Mouse (Mus musculus) G1E (cell line): ENCODE measurements at regions not wholly inside any gene's neighbourhood (a gene's known extent, or its start where the extent isn't known, plus 50 kb on each side); places are given as distances from the start of the nearest gene placed in this dataset.

ENCODE experiments used
- CTCF ChIP-seq: IDR thresholded peaks from 2 replicates; pipeline ENCODE4 v1.5.1; 2012; ENCODE audit warnings: low read depth, low read length, inconsistent platforms, mixed read lengths
- TAL1 ChIP-seq: conservative IDR thresholded peaks from 2 replicates; pipeline ENCODE4 v1.6.1; 2012; ENCODE audit warnings: low read depth, low read length, inconsistent platforms, mixed read lengths

- TF ChIP-seq CTCF (no peak), TAL1 (no peak)
These were observed 289.5 kb downstream of the Cbln1 start for GRCm38 (mm10) chr8:87182888-87183287.
